In the genomic region with DNA sequence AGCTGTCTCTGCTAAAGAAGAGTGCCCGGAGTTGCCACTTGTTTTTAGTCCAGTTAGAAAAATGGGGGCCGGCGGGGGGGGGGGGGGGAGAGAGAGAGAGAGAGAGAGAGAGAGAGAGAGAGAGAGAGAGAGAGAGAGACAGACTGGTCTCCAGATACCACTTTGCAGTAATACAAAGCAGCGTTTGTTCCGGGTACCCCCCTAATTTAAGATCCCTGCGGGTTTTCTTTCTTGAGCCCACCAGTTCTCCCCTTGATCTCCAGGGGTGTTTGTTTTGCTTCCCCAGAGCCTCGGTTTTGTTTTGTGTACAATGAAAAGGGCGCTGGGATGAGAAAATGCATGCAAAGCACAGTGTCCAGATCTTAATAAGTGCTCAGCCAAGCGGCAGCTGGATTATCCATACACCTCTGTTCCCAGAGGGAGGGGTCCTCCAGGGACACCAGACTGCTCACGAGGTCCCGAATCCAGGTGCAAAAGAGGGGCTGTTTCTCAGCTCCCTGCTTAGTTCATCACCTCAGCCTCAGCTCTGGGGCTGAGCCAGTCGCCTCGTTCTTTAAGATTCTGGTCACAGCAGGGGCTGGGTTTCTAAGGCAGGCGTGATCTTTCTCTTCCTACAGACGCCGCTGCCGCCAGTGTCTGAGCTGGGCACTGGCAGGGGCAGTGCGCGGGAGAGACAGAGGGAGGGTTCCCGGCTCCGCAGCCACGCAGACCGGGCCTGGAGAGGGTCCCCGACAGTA, we compare ENCODE assay signal across 9 mouse cellular contexts. TPM values are rescaled to one million over a fixed set of nuclear protein-coding genes. Genes with fewer than 3 reads are reported as not detected.
DNase-seq lines count a peak whose midpoint lies in the region; ATAC-seq and TF ChIP-seq lines count a peak whose summit lies in the region.
"Had no signal": no experiment of that assay in that cellular context is flagged by ENCODE, and none has a peak within 500 bp of the region (broad histone marks: within the 10 kb centered on the region; RNA-seq: fewer than 3 reads in every experiment).

TSS of gene Frmpd3 (plus strand) at position 608 of the 737 bp plus-strand sequence.

- TF ChIP-seq POLR2A in bone marrow, adult 2 months (IDR thresholded peaks at IDR 0.05; ENCODE audit: borderline replicate concordance, control insufficient read depth, low read depth, low read length): no peak

- WGBS in heart, embryonic 15.5 days: 10% methylated on average over 23 of the region's 24 CpGs
- WGBS in bone marrow, adult 2 months: 14% methylated on average over 24 of the region's 24 CpGs
- WGBS in forebrain, embryonic 11.5 days: 26% methylated on average over 23 of the region's 24 CpGs
- WGBS in neural tube, embryonic 11.5 days: 22% methylated on average over 23 of the region's 24 CpGs

- H3K4me3 ChIP-seq in heart, embryonic 15.5 days: peak within 1 kb of the TSS; percentile 39
- no peak within 1 kb of the TSS for H3K4me3 ChIP-seq in bone marrow, adult 2 months (replicated peaks; ENCODE audit: control insufficient read depth, low read depth, low read length)
- peak within 1 kb of the TSS; percentile 30 for H3K4me3 ChIP-seq in forebrain, embryonic 11.5 days (ENCODE audit: low read depth, low read length)
- peak within 1 kb of the TSS; percentile 32 for H3K4me3 ChIP-seq in neural tube, embryonic 11.5 days (ENCODE audit: low read depth, low read length)
- H3K4me3 ChIP-seq: liver, embryonic 15.5 days had no signal

- H3K9me3 ChIP-seq in heart, embryonic 15.5 days (replicated peaks): no peaks in the 10 kb centered on the region
- no peaks in the 10 kb centered on the region for H3K9me3 ChIP-seq in forebrain, embryonic 11.5 days (ENCODE audit: control insufficient read depth, low read length)
- no peaks in the 10 kb centered on the region for H3K9me3 ChIP-seq in neural tube, embryonic 11.5 days (ENCODE audit: control insufficient read depth, low read length)
- H3K9me3 ChIP-seq: liver, embryonic 15.5 days had no signal

- H3K36me3 ChIP-seq in heart, embryonic 15.5 days: no peaks in the 10 kb centered on the region
- no peaks in the 10 kb centered on the region for H3K36me3 ChIP-seq in forebrain, embryonic 11.5 days (ENCODE audit: control insufficient read depth, insufficient read depth, low read length)
- no peaks in the 10 kb centered on the region for H3K36me3 ChIP-seq in neural tube, embryonic 11.5 days (ENCODE audit: control insufficient read depth, insufficient read depth, low read length)
- H3K36me3 ChIP-seq: liver, embryonic 15.5 days had no signal

- peaks cover 44% of the 10 kb centered on the region for H3K27me3 ChIP-seq in heart, embryonic 15.5 days
- H3K27me3 ChIP-seq in forebrain, embryonic 11.5 days (ENCODE audit: control insufficient read depth, insufficient read depth, low read length): peaks cover 36% of the 10 kb centered on the region
- H3K27me3 ChIP-seq in neural tube, embryonic 11.5 days (ENCODE audit: control insufficient read depth, insufficient read depth, low read length): peaks cover 7% of the 10 kb centered on the region; the same call in 1 of the 2 replicates

- no peak within 1 kb of the TSS for H3K27ac ChIP-seq in heart, embryonic 15.5 days
- H3K27ac ChIP-seq in bone marrow, adult 2 months (ENCODE audit: control insufficient read depth, insufficient read depth, low read depth, low read length, poor library complexity): no peak within 1 kb of the TSS
- no peak within 1 kb of the TSS for H3K27ac ChIP-seq in forebrain, embryonic 11.5 days (ENCODE audit: low read depth, low read length)
- no peak within 1 kb of the TSS for H3K27ac ChIP-seq in neural tube, embryonic 11.5 days (ENCODE audit: low read depth, low read length)
- H3K27ac ChIP-seq: liver, embryonic 15.5 days had no signal

- peak within 1 kb of the TSS; percentile 30; the same call in 1 of the 2 replicates for H3K9ac ChIP-seq in heart, embryonic 15.5 days
- H3K9ac ChIP-seq in forebrain, embryonic 11.5 days (ENCODE audit: low read length): peak within 1 kb of the TSS; percentile 39
- H3K9ac ChIP-seq in neural tube, embryonic 11.5 days (ENCODE audit: low read length): 0 out of 2 replicates have a peak within 1 kb of the TSS, but pooled peaks have one; percentile 14
- H3K9ac ChIP-seq: liver, embryonic 15.5 days had no signal

- no peak for DNase-seq in heart, adult 11 months
- peak; percentile 60 for DNase-seq in forebrain, embryonic 11.5 days (ENCODE audit: low spot score)
- no peak for DNase-seq in layer of hippocampus, postnatal 14 days (ENCODE audit: low spot score in 2 of 2)
- DNase-seq in neural tube, embryonic 11.5 days (ENCODE audit: low spot score): peak; percentile 51
- DNase-seq in spleen, postnatal 36 days (ENCODE audit: low spot score in 2 of 2): no peak

- ATAC-seq in heart, embryonic 15.5 days (replicated peaks; ENCODE audit: insufficient number of reproducible peaks, insufficient read depth, low FRiP score, low read depth): no peak
- peak; percentile 84 for ATAC-seq in forebrain, embryonic 11.5 days (replicated peaks; ENCODE audit: low FRiP score)
- ATAC-seq in neural tube, embryonic 11.5 days (ENCODE audit: insufficient read depth, low FRiP score, low TSS enrichment): peak; percentile 79; the same call in 1 of the 2 replicates
- ATAC-seq in inflammation-experienced regulatory T-cells, adult 6 months: no peak

- no peak for TF ChIP-seq CTCF in bone marrow, adult 2 months (IDR thresholded peaks at IDR 0.05; ENCODE audit: control insufficient read depth, insufficient read depth, low read length)

- peaks cover 4% of the 10 kb centered on the region; the same call in 1 of the 2 replicates for H3K4me1 ChIP-seq in heart, embryonic 15.5 days (replicated peaks)
- H3K4me1 ChIP-seq in bone marrow, adult 2 months (ENCODE audit: control insufficient read depth, insufficient read depth, low read length): no peaks in the 10 kb centered on the region
- H3K4me1 ChIP-seq in forebrain, embryonic 11.5 days (replicated peaks; ENCODE audit: control insufficient read depth, insufficient read depth, low read length): no peaks in the 10 kb centered on the region
- H3K4me1 ChIP-seq in neural tube, embryonic 11.5 days (ENCODE audit: control insufficient read depth, insufficient read depth, low read length): no peaks in the 10 kb centered on the region
- H3K4me1 ChIP-seq: liver, embryonic 15.5 days had no signal

- H3K4me2 ChIP-seq in heart, embryonic 15.5 days: peak within 1 kb of the TSS; percentile 74
- H3K4me2 ChIP-seq in forebrain, embryonic 11.5 days (ENCODE audit: low read depth, low read length, severe bottlenecking): peak within 1 kb of the TSS; percentile 58
- peak within 1 kb of the TSS; percentile 62 for H3K4me2 ChIP-seq in neural tube, embryonic 11.5 days (ENCODE audit: low read depth)
- H3K4me2 ChIP-seq: liver, embryonic 15.5 days had no signal

RNA-seq across cellular contexts. Expression of gene Frmpd3, which starts in this region (rescaled TPM):
- 0.09 and 0.13 TPM in 2 replicates for polyA plus RNA-seq in heart, embryonic 15.5 days (2015; fragmentation: Nextera tagmentation; extraction: Ambion mirVana)
- polyA plus RNA-seq in bone marrow, adult 2 months (2011; ENCODE audit: insufficient read depth, insufficient read length, low replicate concordance, missing spikeins): 2.6 and 11.2 TPM in 2 replicates
- 0.63 and 1.2 TPM in 2 replicates for polyA plus RNA-seq in forebrain, embryonic 11.5 days (2014; fragmentation: Nextera tagmentation; extraction: Ambion mirVana)
- total RNA-seq in layer of hippocampus, postnatal 14 days (2021): 10 to 100 TPM; 29.3 to 29.6 TPM
- 1.3 and 2.7 TPM in 2 replicates for polyA plus RNA-seq in neural tube, embryonic 11.5 days (2014; fragmentation: Nextera tagmentation; extraction: Ambion mirVana)
- not detected for polyA plus RNA-seq in inflammation-experienced regulatory T-cells, adult 6 months (2017; shearing (Covaris generic))
- polyA plus RNA-seq: liver, embryonic 15.5 days had no signal

Comparison
In these comparisons a context has a peak if more than half of its experiments do, and no peak if none do; other contexts are left out.
1. ATAC-seq: peak in forebrain, embryonic 11.5 days (single experiment) and neural tube, embryonic 11.5 days (single experiment); none in heart, embryonic 15.5 days (single experiment) and inflammation-experienced regulatory T-cells, adult 6 months (single experiment).
2. DNase-seq: peak in forebrain, embryonic 11.5 days (single experiment) and neural tube, embryonic 11.5 days (single experiment); none in heart, adult 11 months (single experiment), layer of hippocampus, postnatal 14 days (0 of 2) and spleen, postnatal 36 days (0 of 2).
3. Peak in every context shown above with its lines, with median percentiles within 50 percentile points of each other: H3K4me2 ChIP-seq and H3K9ac ChIP-seq.